Mouse (Mus musculus) limb, embryonic 13.5 days (tissue): ENCODE data around the gene Grb2. TPM values are rescaled to one million over a fixed set of nuclear protein-coding genes. Genes with fewer than 3 reads are reported as not detected.

Experiments
- ATAC-seq: fragments of 200-750 bp; cut with Nextera tagmentation; 2 replicates; pipeline ENCODE4 v1.8.0; 2017; ENCODE audit warnings: low read depth, moderate number of reproducible peaks, moderate TSS enrichment; ENCODE audit not compliant: low FRiP score
- H3K27ac ChIP-seq: fragments of 300-500 bp; sonication (generic); 2 replicates; pipeline ENCODE4 v1.5.1; 2015; ENCODE audit warnings: inconsistent platforms, mild to moderate bottlenecking, moderate library complexity
- H3K27me3 ChIP-seq: fragments of 300-500 bp; sonication (generic); 2 replicates; pipeline ENCODE4 v1.6.1; 2015; ENCODE audit warnings: mild to moderate bottlenecking, inconsistent platforms
- H3K36me3 ChIP-seq: fragments of 300-500 bp; sonication (generic); 2 replicates; pipeline ENCODE4 v1.6.1; 2015; ENCODE audit warnings: inconsistent platforms, mild to moderate bottlenecking, moderate library complexity
- H3K4me1 ChIP-seq: fragments of 300-500 bp; sonication (generic); 2 replicates; pipeline ENCODE4 v1.6.1; 2015; ENCODE audit warnings: inconsistent platforms
- H3K4me2 ChIP-seq: fragments of 300-500 bp; sonication (generic); replicated peaks from 2 replicates; pipeline ENCODE4 v1.6.1; 2015; ENCODE audit warnings: inconsistent platforms, mild to moderate bottlenecking, moderate library complexity
- H3K4me3 ChIP-seq: fragments of 300-500 bp; sonication (generic); 2 replicates; pipeline ENCODE4 v1.5.1; 2015; ENCODE audit warnings: moderate library complexity, mild to moderate bottlenecking, inconsistent platforms
- H3K9ac ChIP-seq: fragments of 300-500 bp; sonication (generic); 2 replicates; pipeline ENCODE4 v1.6.1; 2015; ENCODE audit warnings: mild to moderate bottlenecking, inconsistent platforms
- H3K9me3 ChIP-seq: fragments of 300-500 bp; sonication (generic); 2 replicates; pipeline ENCODE4 v1.6.1; 2016; ENCODE audit warnings: inconsistent platforms
- WGBS: fragments of 180-500 bp; shearing (Covaris S2); methylation state at CpG from one replicate; pipeline ENCODE4 v1.1.7; 2015; 5-methylcytosine and 5-hydroxymethylcytosine counted together
- polyA plus RNA-seq: library from polyadenylated mRNA; unstranded; fragments of >200 nt; fragmentation: Nextera tagmentation; extraction: Ambion mirVana; gene quantifications from 2 replicates; pipeline ENCODE4 v1.2.1, GENCODE M21; 2015

Gene Grb2
- polyA plus RNA-seq, 1 experiment from 2014 or later = 102 TPM

- no peak for ATAC-seq
- 56% methylated on average over 13 of the region's 13 CpGs for WGBS
- peaks cover 5% of the 10 kb centered on the region; the same call in 1 of the 2 replicates for H3K36me3 ChIP-seq
- peak overlapping the region; percentile 39; the same call in 1 of the 2 replicates for H3K27ac ChIP-seq
- H3K27me3 ChIP-seq = no peaks in the 10 kb centered on the region
- peak overlapping the region; percentile 76 for H3K4me3 ChIP-seq
- no peaks in the 10 kb centered on the region for H3K9me3 ChIP-seq
- H3K4me2 ChIP-seq = peak overlapping the region; percentile 82
- H3K4me1 ChIP-seq = peaks cover 9% of the 10 kb centered on the region
- H3K9ac ChIP-seq = peak overlapping the region; percentile 43; the same call in 1 of the 2 replicates
Measured at GRCm38 (mm10) chr11:115628465-115629101, 79.8 kb downstream of the Grb2 start.

GRCm38 (mm10) chr11:115627705-115628464 lies 80.5 kb downstream of the Grb2 start, which contains the start of gene Slc25a19:
Slc25a19 (minus strand) TSS chr11:115628295.
- H3K9ac ChIP-seq = peak within 1 kb of the TSS; percentile 78
- peak within 1 kb of the TSS; percentile 39; the same call in 1 of the 2 replicates for H3K27ac ChIP-seq
- H3K4me1 ChIP-seq = peaks cover 9% of the 10 kb centered on the region
- H3K4me2 ChIP-seq = peak within 1 kb of the TSS; percentile 82
- no peaks in the 10 kb centered on the region for H3K27me3 ChIP-seq
- peaks cover 11% of the 10 kb centered on the region for H3K36me3 ChIP-seq
- WGBS = under 1% methylated on average over 47 of the region's 47 CpGs
- H3K9me3 ChIP-seq = no peaks in the 10 kb centered on the region
- ATAC-seq = peak; percentile 99
- H3K4me3 ChIP-seq = peak within 1 kb of the TSS; percentile 76

GRCm38 (mm10) chr11:115626824-115627616 lies 81.4 kb downstream of the Grb2 start:
- peak overlapping the region; percentile 76 for H3K4me3 ChIP-seq
- no peaks in the 10 kb centered on the region for H3K9me3 ChIP-seq
- ATAC-seq = no peak
- H3K4me1 ChIP-seq = peaks cover 9% of the 10 kb centered on the region
- peaks cover 20% of the 10 kb centered on the region for H3K36me3 ChIP-seq
- peak overlapping the region; percentile 82 for H3K4me2 ChIP-seq
- WGBS = 46% methylated on average over 11 of the region's 11 CpGs
- H3K27ac ChIP-seq = no peak overlapping the region
- H3K9ac ChIP-seq = peak overlapping the region; percentile 78
- no peaks in the 10 kb centered on the region for H3K27me3 ChIP-seq

- Histone ChIP-seq H3K9ac (no peak overlapping the region), H3K4me2 (no peak overlapping the region), H3K4me1 (peaks cover 9% of the 10 kb centered on the region), H3K4me3 (no peak overlapping the region), H3K36me3 (peaks cover 29% of the 10 kb centered on the region), H3K9me3 (no peaks in the 10 kb centered on the region), H3K27ac (no peak overlapping the region), H3K27me3 (no peaks in the 10 kb centered on the region)
- 85% methylated on average over 9 of the region's 9 CpGs for WGBS
- no peak for ATAC-seq
Measured at GRCm38 (mm10) chr11:115625877-115626276, 82.5 kb downstream of the Grb2 start.

GRCm38 (mm10) chr11:115623487-115624070 lies 84.8 kb downstream of the Grb2 start:
- Histone ChIP-seq H3K4me1 (peaks cover 9% of the 10 kb centered on the region), H3K9me3 (no peaks in the 10 kb centered on the region), H3K36me3 (peaks cover 50% of the 10 kb centered on the region), H3K27me3 (no peaks in the 10 kb centered on the region), H3K9ac (no peak overlapping the region), H3K4me3 (no peak overlapping the region), H3K27ac (no peak overlapping the region), H3K4me2 (no peak overlapping the region)
- 73% methylated on average over 9 of the region's 9 CpGs for WGBS
- ATAC-seq = no peak

GRCm38 (mm10) chr11:115619949-115620348 lies 88.4 kb downstream of the Grb2 start:
- WGBS = 96% methylated on average over 7 of the region's 7 CpGs
- no peak for ATAC-seq
- peaks cover 70% of the 10 kb centered on the region for H3K36me3 ChIP-seq
- H3K9ac ChIP-seq = no peak overlapping the region
- H3K4me2 ChIP-seq = no peak overlapping the region
- no peaks in the 10 kb centered on the region for H3K27me3 ChIP-seq
- H3K4me1 ChIP-seq = no peaks in the 10 kb centered on the region
- H3K9me3 ChIP-seq = no peaks in the 10 kb centered on the region
- H3K27ac ChIP-seq = no peak overlapping the region
- H3K4me3 ChIP-seq = no peak overlapping the region

- Histone ChIP-seq H3K4me1 (peaks cover 1% of the 10 kb centered on the region), H3K9me3 (no peaks in the 10 kb centered on the region), H3K9ac (no peak overlapping the region), H3K4me3 (no peak overlapping the region), H3K36me3 (peaks cover 75% of the 10 kb centered on the region), H3K4me2 (no peak overlapping the region), H3K27ac (no peak overlapping the region), H3K27me3 (no peaks in the 10 kb centered on the region)
- no peak for ATAC-seq
- 90% methylated on average over 16 of the region's 16 CpGs for WGBS
Measured at GRCm38 (mm10) chr11:115618732-115619516, 89.5 kb downstream of the Grb2 start.

- Histone ChIP-seq H3K9ac (no peak overlapping the region), H3K4me2 (no peak overlapping the region), H3K27me3 (no peaks in the 10 kb centered on the region), H3K4me1 (peaks cover 10% of the 10 kb centered on the region), H3K36me3 (peaks cover 66% of the 10 kb centered on the region), H3K27ac (no peak overlapping the region), H3K9me3 (no peaks in the 10 kb centered on the region), H3K4me3 (no peak overlapping the region)
- ATAC-seq = no peak
- 68% methylated on average over 2 of the region's 2 CpGs for WGBS
Measured at GRCm38 (mm10) chr11:115618001-115618400, 90.4 kb downstream of the Grb2 start.

- H3K4me2 ChIP-seq = no peak overlapping the region
- no peak for ATAC-seq
Measured at GRCm38 (mm10) chr11:115616893-115617292, 91.5 kb downstream of the Grb2 start.

GRCm38 (mm10) chr11:115616371-115616770 lies 92.0 kb downstream of the Grb2 start:
- no peaks in the 10 kb centered on the region for H3K27me3 ChIP-seq
- peaks cover 52% of the 10 kb centered on the region for H3K36me3 ChIP-seq
- H3K4me3 ChIP-seq = no peak overlapping the region
- H3K9me3 ChIP-seq = no peaks in the 10 kb centered on the region
- no peak overlapping the region for H3K9ac ChIP-seq
- WGBS = 85% methylated on average over 7 of the region's 7 CpGs
- no peak overlapping the region for H3K27ac ChIP-seq
- no peak for ATAC-seq
- no peak overlapping the region for H3K4me2 ChIP-seq
- H3K4me1 ChIP-seq = peaks cover 18% of the 10 kb centered on the region

More at GRCm38 (mm10) chr11:115616893-115617292, 91.5 kb downstream of the Grb2 start:
- Histone ChIP-seq H3K27me3 (no peaks in the 10 kb centered on the region), H3K4me3 (no peak overlapping the region), H3K9ac (no peak overlapping the region), H3K9me3 (no peaks in the 10 kb centered on the region), H3K27ac (no peak overlapping the region), H3K36me3 (peaks cover 55% of the 10 kb centered on the region), H3K4me1 (peaks cover 13% of the 10 kb centered on the region)
- 82% methylated on average over 6 of the region's 6 CpGs for WGBS

GRCm38 (mm10) chr11:115615875-115616274 lies 92.5 kb downstream of the Grb2 start:
- H3K27me3 ChIP-seq = no peaks in the 10 kb centered on the region
- H3K4me2 ChIP-seq = no peak overlapping the region
- H3K4me1 ChIP-seq = peaks cover 18% of the 10 kb centered on the region
- H3K9ac ChIP-seq = peak overlapping the region; percentile 31; the same call in 1 of the 2 replicates
- H3K9me3 ChIP-seq = no peaks in the 10 kb centered on the region
- WGBS = 86% methylated on average over 6 of the region's 6 CpGs
- peaks cover 48% of the 10 kb centered on the region for H3K36me3 ChIP-seq
- H3K4me3 ChIP-seq = no peak overlapping the region
- ATAC-seq = no peak
- H3K27ac ChIP-seq = no peak overlapping the region
